Mouse (Mus musculus): ENCODE measurements at regions not wholly inside any gene's neighbourhood (a gene's known extent, or its start where the extent isn't known, plus 50 kb on each side); places are given as distances from the start of the nearest gene placed in this dataset.
A peak's percentile ranks its signal among the peaks of the same experiment; 100 is the strongest.

GRCm38 (mm10) chr2:138123331-138123730 lies 133.0 kb upstream of the Btbd3 start:
- Histone ChIP-seq H3K36me3 (ENCODE audit: control insufficient read depth, insufficient read depth, low read length) (no peaks in the 10 kb centered on the region), H3K27me3 (ENCODE audit: control insufficient read depth, insufficient read depth, low read length) (no peaks in the 10 kb centered on the region), H3K9ac (ENCODE audit: low read depth, low read length) (no peak overlapping the region), H3K9me3 (ENCODE audit: control insufficient read depth, low read length) (no peaks in the 10 kb centered on the region), H3K27ac (ENCODE audit: low read depth, low read length) (no peak overlapping the region), H3K4me1 (replicated peaks; ENCODE audit: control insufficient read depth, insufficient read depth, low read length) (no peaks in the 10 kb centered on the region), H3K4me2 (replicated peaks; ENCODE audit: low read depth, low read length) (no peak overlapping the region), H3K4me3 (ENCODE audit: low read depth, low read length) (no peak overlapping the region)
- 29% methylated on average over 5 of the region's 5 CpGs for WGBS
- ATAC-seq (ENCODE audit: low FRiP score) (peak; percentile 61), DNase-seq (ENCODE audit: low spot score) (peak; percentile 6)

GRCm38 (mm10) chr2:138120868-138121267 lies 135.5 kb upstream of the Btbd3 start:
- WGBS, result 82% methylated on average over 1 of the region's 1 CpGs
- Histone ChIP-seq H3K36me3 (ENCODE audit: control insufficient read depth, insufficient read depth, low read length) (no peaks in the 10 kb centered on the region), H3K9ac (ENCODE audit: low read depth, low read length) (no peak overlapping the region), H3K27ac (ENCODE audit: low read depth, low read length) (no peak overlapping the region), H3K4me2 (replicated peaks; ENCODE audit: low read depth, low read length) (no peak overlapping the region), H3K4me3 (ENCODE audit: low read depth, low read length) (no peak overlapping the region), H3K27me3 (ENCODE audit: control insufficient read depth, insufficient read depth, low read length) (no peaks in the 10 kb centered on the region), H3K4me1 (replicated peaks; ENCODE audit: control insufficient read depth, insufficient read depth, low read length) (no peaks in the 10 kb centered on the region), H3K9me3 (ENCODE audit: control insufficient read depth, low read length) (no peaks in the 10 kb centered on the region)
- ATAC-seq (ENCODE audit: low FRiP score) (no peak), DNase-seq (ENCODE audit: low spot score) (no peak)

GRCm38 (mm10) chr2:138120131-138120530 lies 136.2 kb upstream of the Btbd3 start:
- Histone ChIP-seq H3K9me3 (ENCODE audit: control insufficient read depth, low read length) (no peaks in the 10 kb centered on the region), H3K36me3 (ENCODE audit: control insufficient read depth, insufficient read depth, low read length) (no peaks in the 10 kb centered on the region)

GRCm38 (mm10) chr2:138099777-138100176 lies 156.6 kb upstream of the Btbd3 start:
- Histone ChIP-seq H3K4me2 (replicated peaks; ENCODE audit: low read depth, low read length) (no peak overlapping the region), H3K4me3 (ENCODE audit: low read depth, low read length) (no peak overlapping the region), H3K27me3 (ENCODE audit: control insufficient read depth, insufficient read depth, low read length) (no peaks in the 10 kb centered on the region), H3K36me3 (ENCODE audit: control insufficient read depth, insufficient read depth, low read length) (no peaks in the 10 kb centered on the region), H3K4me1 (replicated peaks; ENCODE audit: control insufficient read depth, insufficient read depth, low read length) (no peaks in the 10 kb centered on the region), H3K9me3 (ENCODE audit: control insufficient read depth, low read length) (no peaks in the 10 kb centered on the region), H3K9ac (ENCODE audit: low read depth, low read length) (no peak overlapping the region), H3K27ac (ENCODE audit: low read depth, low read length) (no peak overlapping the region)
- no peak for DNase-seq (ENCODE audit: low spot score)
- no peak for ATAC-seq (ENCODE audit: low FRiP score)
- WGBS, result 88% methylated on average over 2 of the region's 2 CpGs

More at GRCm38 (mm10) chr2:138120131-138120530, 136.2 kb upstream of the Btbd3 start:
- no peak for DNase-seq (ENCODE audit: low spot score)
- 91% methylated on average over 2 of the region's 2 CpGs for WGBS
- Histone ChIP-seq H3K4me2 (replicated peaks; ENCODE audit: low read depth, low read length) (no peak overlapping the region), H3K9ac (ENCODE audit: low read depth, low read length) (no peak overlapping the region), H3K27ac (ENCODE audit: low read depth, low read length) (no peak overlapping the region), H3K4me3 (ENCODE audit: low read depth, low read length) (no peak overlapping the region), H3K27me3 (ENCODE audit: control insufficient read depth, insufficient read depth, low read length) (no peaks in the 10 kb centered on the region), H3K4me1 (replicated peaks; ENCODE audit: control insufficient read depth, insufficient read depth, low read length) (no peaks in the 10 kb centered on the region)
- no peak for ATAC-seq (ENCODE audit: low FRiP score)

GRCm38 (mm10) chr2:138085390-138085789 lies 171.0 kb upstream of the Btbd3 start:
- no peak overlapping the region for H3K9ac ChIP-seq (ENCODE audit: low read depth, low read length)
- H3K4me2 ChIP-seq (replicated peaks; ENCODE audit: low read depth, low read length), result no peak overlapping the region
- H3K36me3 ChIP-seq (ENCODE audit: control insufficient read depth, insufficient read depth, low read length), result no peaks in the 10 kb centered on the region
- H3K27me3 ChIP-seq (ENCODE audit: control insufficient read depth, insufficient read depth, low read length), result no peaks in the 10 kb centered on the region
- H3K4me1 ChIP-seq (replicated peaks; ENCODE audit: control insufficient read depth, insufficient read depth, low read length), result no peaks in the 10 kb centered on the region
- H3K4me3 ChIP-seq (ENCODE audit: low read depth, low read length), result no peak overlapping the region
- DNase-seq (ENCODE audit: low spot score) (no peak), ATAC-seq (ENCODE audit: low FRiP score) (no peak)
- no peak overlapping the region for H3K27ac ChIP-seq (ENCODE audit: low read depth, low read length)
- no peaks in the 10 kb centered on the region for H3K9me3 ChIP-seq (ENCODE audit: control insufficient read depth, low read length)
- 83% methylated on average over 6 of the region's 6 CpGs for WGBS

- 93% methylated on average over 6 of the region's 6 CpGs for WGBS
- Histone ChIP-seq H3K4me3 (ENCODE audit: low read depth, low read length) (no peak overlapping the region), H3K9ac (ENCODE audit: low read depth, low read length) (no peak overlapping the region), H3K36me3 (ENCODE audit: control insufficient read depth, insufficient read depth, low read length) (no peaks in the 10 kb centered on the region), H3K9me3 (ENCODE audit: control insufficient read depth, low read length) (no peaks in the 10 kb centered on the region), H3K4me1 (replicated peaks; ENCODE audit: control insufficient read depth, insufficient read depth, low read length) (no peaks in the 10 kb centered on the region), H3K27me3 (ENCODE audit: control insufficient read depth, insufficient read depth, low read length) (no peaks in the 10 kb centered on the region), H3K4me2 (replicated peaks; ENCODE audit: low read depth, low read length) (no peak overlapping the region), H3K27ac (ENCODE audit: low read depth, low read length) (no peak overlapping the region)
- ATAC-seq (ENCODE audit: low FRiP score) (no peak), DNase-seq (ENCODE audit: low spot score) (no peak)
Measured at GRCm38 (mm10) chr2:138084564-138085283, 171.6 kb upstream of the Btbd3 start.

GRCm38 (mm10) chr2:138074020-138074613 lies 182.2 kb upstream of the Btbd3 start:
- H3K4me1 ChIP-seq (replicated peaks; ENCODE audit: control insufficient read depth, insufficient read depth, low read length), result no peaks in the 10 kb centered on the region
- 40% methylated on average over 6 of the region's 6 CpGs for WGBS
- DNase-seq (ENCODE audit: low spot score) (no peak), ATAC-seq (ENCODE audit: low FRiP score) (no peak)
- no peak overlapping the region for H3K9ac ChIP-seq (ENCODE audit: low read depth, low read length)
- no peak overlapping the region for H3K4me3 ChIP-seq (ENCODE audit: low read depth, low read length)
- H3K9me3 ChIP-seq (ENCODE audit: control insufficient read depth, low read length), result no peaks in the 10 kb centered on the region
- H3K36me3 ChIP-seq (ENCODE audit: control insufficient read depth, insufficient read depth, low read length), result no peaks in the 10 kb centered on the region
- no peak overlapping the region for H3K27ac ChIP-seq (ENCODE audit: low read depth, low read length)
- H3K27me3 ChIP-seq (ENCODE audit: control insufficient read depth, insufficient read depth, low read length), result no peaks in the 10 kb centered on the region
- H3K4me2 ChIP-seq (replicated peaks; ENCODE audit: low read depth, low read length), result no peak overlapping the region

GRCm38 (mm10) chr2:138072165-138072728 lies 184.1 kb upstream of the Btbd3 start:
- Histone ChIP-seq H3K27me3 (ENCODE audit: control insufficient read depth, insufficient read depth, low read length) (no peaks in the 10 kb centered on the region), H3K4me2 (replicated peaks; ENCODE audit: low read depth, low read length) (no peak overlapping the region), H3K9me3 (ENCODE audit: control insufficient read depth, low read length) (no peaks in the 10 kb centered on the region), H3K27ac (ENCODE audit: low read depth, low read length) (no peak overlapping the region), H3K4me1 (replicated peaks; ENCODE audit: control insufficient read depth, insufficient read depth, low read length) (no peaks in the 10 kb centered on the region), H3K9ac (ENCODE audit: low read depth, low read length) (no peak overlapping the region), H3K4me3 (ENCODE audit: low read depth, low read length) (no peak overlapping the region), H3K36me3 (ENCODE audit: control insufficient read depth, insufficient read depth, low read length) (no peaks in the 10 kb centered on the region)
- DNase-seq (ENCODE audit: low spot score) (no peak), ATAC-seq (ENCODE audit: low FRiP score) (no peak)
- WGBS, result 33% methylated on average over 6 of the region's 6 CpGs

GRCm38 (mm10) chr2:138053081-138053480 lies 203.3 kb upstream of the Btbd3 start:
- no peak overlapping the region for H3K4me2 ChIP-seq (replicated peaks; ENCODE audit: low read depth, low read length)
- H3K9me3 ChIP-seq (ENCODE audit: control insufficient read depth, low read length), result no peaks in the 10 kb centered on the region
- no peak overlapping the region for H3K27ac ChIP-seq (ENCODE audit: low read depth, low read length)
- H3K36me3 ChIP-seq (ENCODE audit: control insufficient read depth, insufficient read depth, low read length), result no peaks in the 10 kb centered on the region
- 88% methylated on average over 4 of the region's 4 CpGs for WGBS
- no peaks in the 10 kb centered on the region for H3K4me1 ChIP-seq (replicated peaks; ENCODE audit: control insufficient read depth, insufficient read depth, low read length)
- DNase-seq (ENCODE audit: low spot score) (no peak), ATAC-seq (ENCODE audit: low FRiP score) (no peak)
- H3K27me3 ChIP-seq (ENCODE audit: control insufficient read depth, insufficient read depth, low read length), result no peaks in the 10 kb centered on the region
- no peak overlapping the region for H3K9ac ChIP-seq (ENCODE audit: low read depth, low read length)
- no peak overlapping the region for H3K4me3 ChIP-seq (ENCODE audit: low read depth, low read length)
